Mouse (Mus musculus) forebrain, embryonic 13.5 days (tissue): ENCODE measurements around the gene Socs7. TPM values are rescaled to one million over a fixed set of nuclear protein-coding genes. Genes with fewer than 3 reads are reported as not detected.

Source experiments
- ATAC-seq: fragments of 200-750 bp; cut with Nextera tagmentation; 2 replicates; pipeline ENCODE4 v1.8.0; 2017
- H3K27ac ChIP-seq: fragments of 300-500 bp; sonication (generic); 2 replicates; pipeline ENCODE4 v1.5.1; 2015; ENCODE audit warnings: inconsistent platforms, mild to moderate bottlenecking, moderate library complexity
- H3K27me3 ChIP-seq: fragments of 300-500 bp; sonication (generic); 2 replicates; pipeline ENCODE4 v1.6.1; 2015; ENCODE audit warnings: mild to moderate bottlenecking, inconsistent platforms
- H3K36me3 ChIP-seq: fragments of 300-500 bp; sonication (generic); 2 replicates; pipeline ENCODE4 v1.6.1; 2015; ENCODE audit warnings: mild to moderate bottlenecking, inconsistent platforms; ENCODE audit not compliant: poor library complexity, severe bottlenecking
- H3K4me1 ChIP-seq: fragments of 300-500 bp; sonication (generic); 2 replicates; pipeline ENCODE4 v1.6.1; 2015; ENCODE audit warnings: inconsistent platforms
- H3K4me2 ChIP-seq: fragments of 300-500 bp; sonication (generic); 2 replicates; pipeline ENCODE4 v1.6.1; 2015; ENCODE audit warnings: inconsistent platforms, mild to moderate bottlenecking, moderate library complexity
- H3K4me3 ChIP-seq: fragments of 300-500 bp; sonication (generic); 2 replicates; pipeline ENCODE4 v1.5.1; 2015; ENCODE audit warnings: mild to moderate bottlenecking, inconsistent platforms
- H3K9ac ChIP-seq: fragments of 300-500 bp; sonication (generic); 2 replicates; pipeline ENCODE4 v1.6.1; 2015; ENCODE audit warnings: mild to moderate bottlenecking, inconsistent platforms
- H3K9me3 ChIP-seq: fragments of 300-500 bp; sonication (generic); replicated peaks from 2 replicates; pipeline ENCODE4 v1.6.1; 2016; ENCODE audit warnings: inconsistent platforms
- WGBS: fragments of 180-500 bp; shearing (Covaris S2); methylation state at CpG from one replicate; pipeline ENCODE4 v1.1.7; 2015; 5-methylcytosine and 5-hydroxymethylcytosine counted together
- polyA plus RNA-seq: library from polyadenylated mRNA; unstranded; fragments of >200 nt; fragmentation: Nextera tagmentation; extraction: Ambion mirVana; gene quantifications from 2 replicates; pipeline ENCODE4 v1.2.1, GENCODE M21; 2015

Socs7 gene
- polyA plus RNA-seq, 1 experiment from 2014 or later, result 7.7 TPM

- ATAC-seq, result no peak
- no peak overlapping the region for H3K4me2 ChIP-seq
- H3K4me1 ChIP-seq, result no peaks in the 10 kb centered on the region
- no peak overlapping the region for H3K4me3 ChIP-seq
- WGBS, result 58% methylated on average over 12 of the region's 12 CpGs
- no peaks in the 10 kb centered on the region for H3K27me3 ChIP-seq
- peaks cover 47% of the 10 kb centered on the region for H3K36me3 ChIP-seq
- no peaks in the 10 kb centered on the region for H3K9me3 ChIP-seq
- H3K27ac ChIP-seq, result no peak overlapping the region
- no peak overlapping the region for H3K9ac ChIP-seq
Observed at GRCm38 (mm10) chr11:97331231-97332190, 30.8 kb upstream of the Socs7 start.

DNA sequence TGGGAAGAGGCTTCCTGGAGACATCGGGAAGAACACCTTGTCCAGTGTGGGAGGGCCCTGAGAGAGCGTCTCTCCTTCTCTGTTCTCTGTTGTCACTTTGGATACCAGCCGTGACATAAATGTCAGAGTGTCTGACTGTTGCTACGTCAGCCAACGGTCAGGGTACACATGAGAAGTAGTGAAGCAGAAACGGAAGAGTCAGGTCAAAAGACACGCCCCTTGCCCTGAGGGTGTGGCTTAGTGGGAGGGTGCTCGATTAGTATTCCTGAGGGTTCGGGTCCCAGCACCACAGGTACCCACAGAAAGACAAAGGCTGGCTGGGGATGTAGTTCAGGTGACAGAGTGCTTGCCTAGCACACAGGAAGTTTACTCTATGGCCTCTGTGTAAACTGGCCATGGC is 29.3 kb upstream of the Socs7 start:
- ATAC-seq, result no peak
- Histone ChIP-seq H3K27me3 (no peaks in the 10 kb centered on the region), H3K9me3 (no peaks in the 10 kb centered on the region), H3K36me3 (peaks cover 34% of the 10 kb centered on the region), H3K4me2 (no peak overlapping the region), H3K9ac (0 out of 2 replicates have a peak overlapping the region, but pooled peaks have one; percentile 1), H3K4me3 (no peak overlapping the region), H3K27ac (no peak overlapping the region), H3K4me1 (peaks cover 5% of the 10 kb centered on the region; the same call in 1 of the 2 replicates)
- WGBS, result 52% methylated on average over 9 of the region's 9 CpGs

DNA sequence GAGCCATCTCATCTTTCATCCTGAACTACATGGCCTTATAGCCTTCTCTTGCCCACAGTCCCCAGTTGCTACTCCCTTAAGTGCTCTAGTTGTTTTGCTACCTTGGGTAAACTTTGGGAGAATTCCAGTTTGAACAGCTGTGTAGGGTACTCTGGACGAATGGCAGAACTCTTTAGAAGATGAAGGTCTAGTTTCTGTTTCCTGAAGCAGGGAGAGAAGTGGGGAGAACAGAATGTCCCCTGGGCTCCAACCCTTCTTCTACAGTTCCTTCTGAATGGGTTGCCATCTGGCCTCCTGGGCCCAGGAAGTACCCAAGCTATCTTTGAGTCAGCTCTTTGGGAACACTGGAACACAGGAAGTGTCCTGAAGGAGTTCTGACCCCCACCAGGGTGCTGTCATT is 28.5 kb upstream of the Socs7 start:
- H3K27ac ChIP-seq, result no peak overlapping the region
- H3K36me3 ChIP-seq, result peaks cover 26% of the 10 kb centered on the region
- H3K4me1 ChIP-seq, result peaks cover 13% of the 10 kb centered on the region; the same call in 1 of the 2 replicates
- no peak overlapping the region for H3K9ac ChIP-seq
- H3K4me3 ChIP-seq, result no peak overlapping the region
- ATAC-seq, result no peak
- WGBS, result 72% methylated on average over 1 of the region's 1 CpGs
- H3K27me3 ChIP-seq, result no peaks in the 10 kb centered on the region
- no peak overlapping the region for H3K4me2 ChIP-seq
- no peaks in the 10 kb centered on the region for H3K9me3 ChIP-seq

GRCm38 (mm10) chr11:97334400-97334799 is 28.0 kb upstream of the Socs7 start:
- no peak overlapping the region for H3K4me3 ChIP-seq
- H3K9ac ChIP-seq, result no peak overlapping the region
- H3K4me1 ChIP-seq, result peaks cover 16% of the 10 kb centered on the region; the same call in 1 of the 2 replicates
- ATAC-seq, result no peak
- H3K36me3 ChIP-seq, result peaks cover 21% of the 10 kb centered on the region
- H3K4me2 ChIP-seq, result no peak overlapping the region
- H3K27me3 ChIP-seq, result no peaks in the 10 kb centered on the region
- WGBS, result 85% methylated on average over 9 of the region's 9 CpGs
- no peaks in the 10 kb centered on the region for H3K9me3 ChIP-seq
- H3K27ac ChIP-seq, result no peak overlapping the region

- Histone ChIP-seq H3K36me3 (peaks cover 2% of the 10 kb centered on the region; the same call in 1 of the 2 replicates), H3K4me1 (peaks cover 16% of the 10 kb centered on the region; the same call in 1 of the 2 replicates), H3K4me2 (no peak overlapping the region), H3K9ac (no peak overlapping the region), H3K4me3 (no peak overlapping the region), H3K9me3 (no peaks in the 10 kb centered on the region), H3K27me3 (no peaks in the 10 kb centered on the region), H3K27ac (no peak overlapping the region)
- ATAC-seq, result no peak
- 63% methylated on average over 6 of the region's 6 CpGs for WGBS
Observed at GRCm38 (mm10) chr11:97336238-97336637, 26.1 kb upstream of the Socs7 start.

DNA sequence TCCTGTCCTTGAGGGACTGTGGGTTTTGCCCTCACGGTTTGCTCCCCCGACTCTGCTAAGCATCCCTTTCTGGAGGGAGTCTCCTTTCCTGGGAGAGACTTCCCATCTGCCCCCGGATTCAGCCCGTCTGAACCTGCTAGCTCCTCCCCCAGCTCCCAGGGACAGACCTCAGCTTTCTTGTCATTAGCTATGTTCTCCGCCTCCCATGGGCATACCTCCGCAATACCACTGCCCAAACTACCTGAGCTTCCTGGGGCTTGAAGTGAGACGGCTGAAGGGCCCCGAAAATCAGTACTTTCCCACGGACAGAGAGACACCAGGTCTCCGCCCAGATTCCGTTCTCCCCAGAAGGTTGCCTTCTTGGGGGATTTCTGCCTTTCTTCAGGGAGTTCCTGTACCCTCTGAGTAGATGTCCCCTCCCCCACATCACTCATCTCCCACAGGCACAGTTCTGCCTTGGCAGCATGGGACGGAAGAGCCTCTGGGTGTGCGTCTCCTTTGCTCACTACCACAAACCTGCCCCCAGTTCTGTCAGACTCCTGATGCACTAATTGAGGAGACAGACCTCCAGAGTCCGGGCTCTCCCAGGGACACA is 25.5 kb upstream of the Socs7 start:
- H3K27me3 ChIP-seq, result no peaks in the 10 kb centered on the region
- peaks cover 16% of the 10 kb centered on the region; the same call in 1 of the 2 replicates for H3K4me1 ChIP-seq
- no peak overlapping the region for H3K27ac ChIP-seq
- ATAC-seq, result no peak
- no peaks in the 10 kb centered on the region for H3K9me3 ChIP-seq
- WGBS, result 67% methylated on average over 14 of the region's 14 CpGs
- H3K36me3 ChIP-seq, result no peaks in the 10 kb centered on the region
- H3K4me3 ChIP-seq, result no peak overlapping the region
- H3K4me2 ChIP-seq, result no peak overlapping the region
- H3K9ac ChIP-seq, result no peak overlapping the region

DNA sequence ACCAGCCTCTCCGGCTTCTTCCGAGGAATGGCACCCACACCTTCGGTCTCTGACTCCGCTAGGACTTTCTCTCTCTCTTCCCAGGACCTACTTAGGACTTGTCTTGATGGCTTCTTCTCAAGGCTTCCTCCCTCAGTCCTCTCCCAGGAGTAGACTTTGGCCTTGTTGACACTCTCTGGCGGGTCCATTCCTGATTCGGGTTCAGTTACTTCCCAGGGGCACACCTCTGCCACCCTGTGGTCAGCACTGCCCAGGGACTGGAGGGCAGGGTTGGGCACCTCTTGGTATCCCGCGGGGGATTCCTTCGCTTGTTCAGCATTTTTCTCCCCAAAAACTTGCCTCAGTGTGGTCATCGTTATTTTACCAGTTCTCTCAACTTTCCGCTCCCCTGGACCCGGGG is 25.0 kb upstream of the Socs7 start:
- no peaks in the 10 kb centered on the region for H3K36me3 ChIP-seq
- no peak overlapping the region for H3K27ac ChIP-seq
- no peak overlapping the region for H3K4me3 ChIP-seq
- ATAC-seq, result no peak
- peaks cover 16% of the 10 kb centered on the region; the same call in 1 of the 2 replicates for H3K4me1 ChIP-seq
- H3K27me3 ChIP-seq, result no peaks in the 10 kb centered on the region
- H3K9me3 ChIP-seq, result no peaks in the 10 kb centered on the region
- WGBS, result 84% methylated on average over 12 of the region's 12 CpGs
- H3K9ac ChIP-seq, result no peak overlapping the region
- H3K4me2 ChIP-seq, result no peak overlapping the region

- Histone ChIP-seq H3K9me3 (no peaks in the 10 kb centered on the region), H3K36me3 (no peaks in the 10 kb centered on the region), H3K9ac (0 out of 2 replicates have a peak overlapping the region, but pooled peaks have one; percentile 12), H3K27ac (peak overlapping the region; percentile 32), H3K4me3 (no peak overlapping the region), H3K27me3 (peaks cover under 1% of the 10 kb centered on the region; the same call in 1 of the 2 replicates), H3K4me1 (peaks cover 16% of the 10 kb centered on the region), H3K4me2 (peak overlapping the region; percentile 50)
- 0 out of 2 replicates have a peak, but pooled peaks have one; percentile 27 for ATAC-seq
- 42% methylated on average over 21 of the region's 21 CpGs for WGBS
Observed at GRCm38 (mm10) chr11:97338302-97338976, 23.9 kb upstream of the Socs7 start.

DNA sequence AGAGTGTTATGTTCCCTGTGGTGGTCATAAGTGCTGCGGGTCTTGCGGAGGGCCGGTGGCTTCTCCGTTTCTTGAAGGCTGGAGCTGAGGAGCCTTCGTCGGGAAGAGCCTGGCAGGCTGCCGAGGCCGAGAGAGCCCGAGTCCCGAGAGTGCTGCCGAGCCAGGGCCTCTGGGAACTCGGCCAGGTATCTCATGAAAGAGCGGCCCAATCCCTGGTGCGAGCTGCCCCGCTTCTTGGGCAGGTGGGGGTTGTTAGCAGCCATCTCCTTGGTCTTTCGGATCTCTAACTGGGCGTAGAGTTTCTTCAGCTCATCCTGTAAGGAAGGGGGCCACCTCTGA is 23.4 kb upstream of the Socs7 start:
- no peak overlapping the region for H3K9ac ChIP-seq
- no peak for ATAC-seq
- peak overlapping the region; percentile 32 for H3K27ac ChIP-seq
- WGBS, result 32% methylated on average over 17 of the region's 17 CpGs
- no peak overlapping the region for H3K4me3 ChIP-seq
- H3K27me3 ChIP-seq, result peaks cover 4% of the 10 kb centered on the region; the same call in 1 of the 2 replicates
- peak overlapping the region; percentile 50 for H3K4me2 ChIP-seq
- peaks cover 20% of the 10 kb centered on the region for H3K4me1 ChIP-seq
- H3K36me3 ChIP-seq, result no peaks in the 10 kb centered on the region
- H3K9me3 ChIP-seq, result no peaks in the 10 kb centered on the region

GRCm38 (mm10) chr11:97343175-97343574 is 19.2 kb upstream of the Socs7 start:
- 28% methylated on average over 5 of the region's 8 CpGs for WGBS
- H3K4me2 ChIP-seq, result no peak overlapping the region
- H3K4me1 ChIP-seq, result peaks cover 13% of the 10 kb centered on the region
- no peak for ATAC-seq
- no peak overlapping the region for H3K9ac ChIP-seq
- no peaks in the 10 kb centered on the region for H3K36me3 ChIP-seq
- H3K27me3 ChIP-seq, result peaks cover 4% of the 10 kb centered on the region; the same call in 1 of the 2 replicates
- no peaks in the 10 kb centered on the region for H3K9me3 ChIP-seq
- H3K27ac ChIP-seq, result no peak overlapping the region
- H3K4me3 ChIP-seq, result no peak overlapping the region

DNA sequence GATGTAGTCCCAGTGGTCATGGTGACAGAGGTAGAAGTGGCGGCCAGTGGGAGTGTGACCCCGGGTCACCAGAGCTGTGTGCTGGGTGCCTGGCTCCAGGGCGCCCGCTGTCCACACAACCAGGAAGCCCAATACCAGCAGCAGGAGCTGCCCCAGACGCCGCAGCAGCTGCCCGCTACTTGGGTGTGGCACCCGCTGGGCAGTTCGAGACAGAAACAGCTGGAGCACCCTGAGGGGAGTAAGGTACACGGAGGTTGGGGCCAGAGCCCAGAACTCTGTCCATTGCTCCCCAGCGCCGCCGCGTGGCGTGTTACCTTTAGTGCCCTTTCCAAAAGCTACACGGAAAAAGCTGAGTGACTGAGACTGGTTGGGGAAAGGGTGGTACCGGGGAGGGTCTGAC is 18.7 kb upstream of the Socs7 start:
- Histone ChIP-seq H3K4me1 (peaks cover 9% of the 10 kb centered on the region), H3K9me3 (no peaks in the 10 kb centered on the region), H3K27me3 (peaks cover 4% of the 10 kb centered on the region; the same call in 1 of the 2 replicates), H3K4me3 (no peak overlapping the region), H3K27ac (no peak overlapping the region), H3K4me2 (no peak overlapping the region), H3K9ac (no peak overlapping the region), H3K36me3 (no peaks in the 10 kb centered on the region)
- 30% methylated on average over 17 of the region's 17 CpGs for WGBS
- no peak for ATAC-seq

DNA sequence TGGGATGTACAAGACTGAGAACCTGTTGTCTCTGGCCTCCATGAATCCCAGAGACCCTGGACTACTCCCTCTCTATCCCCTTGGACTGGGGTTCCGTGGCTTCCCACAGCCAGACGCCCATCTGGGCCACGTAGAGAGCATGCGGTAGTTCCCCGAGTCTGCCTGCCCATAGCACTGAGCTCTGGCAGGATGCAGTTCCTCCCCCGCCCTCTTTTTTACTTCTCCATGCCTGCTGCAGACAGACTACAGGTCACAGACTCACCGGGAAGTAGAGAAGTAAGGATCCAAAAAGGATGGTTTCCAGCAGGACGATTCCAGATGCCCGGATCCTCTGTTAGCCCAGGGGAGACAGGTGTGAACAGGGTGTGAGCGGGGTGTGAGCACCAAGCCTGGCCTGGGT is 16.9 kb upstream of the Socs7 start:
- Histone ChIP-seq H3K27ac (no peak overlapping the region), H3K4me1 (peaks cover 14% of the 10 kb centered on the region), H3K9ac (0 out of 2 replicates have a peak overlapping the region, but pooled peaks have one; percentile 5), H3K4me3 (no peak overlapping the region), H3K9me3 (no peaks in the 10 kb centered on the region), H3K4me2 (no peak overlapping the region), H3K27me3 (peaks cover 4% of the 10 kb centered on the region; the same call in 1 of the 2 replicates), H3K36me3 (no peaks in the 10 kb centered on the region)
- WGBS, result 80% methylated on average over 10 of the region's 10 CpGs
- no peak for ATAC-seq
